Mouse (Mus musculus): ENCODE data around the gene D1Pas1.

Gene D1Pas1

DNA sequence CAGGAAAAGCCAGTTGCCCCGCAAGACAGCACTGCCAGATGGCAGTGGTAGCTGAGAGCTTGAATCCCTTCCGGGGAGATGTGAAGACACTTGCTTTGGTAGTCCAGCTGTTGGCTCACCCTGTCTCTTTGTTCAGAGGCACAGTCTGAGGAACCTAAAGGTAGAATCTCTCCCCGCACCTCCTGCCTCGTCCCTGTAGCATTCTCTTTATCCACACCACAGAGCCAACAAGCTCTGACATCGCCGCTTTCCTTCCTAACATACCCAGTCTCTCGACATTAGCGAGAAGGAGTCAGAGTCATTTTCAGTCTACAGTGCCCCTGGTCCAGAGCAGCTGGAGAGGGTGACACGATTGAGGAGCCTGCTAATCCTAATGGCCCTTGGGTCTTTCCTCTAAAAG is 18.9 kb downstream of the D1Pas1 start:
- in situ Hi-C loops (cut with MboI; ENCODE audit: low sequenced_read_pairs), result no loop called here

DNA sequence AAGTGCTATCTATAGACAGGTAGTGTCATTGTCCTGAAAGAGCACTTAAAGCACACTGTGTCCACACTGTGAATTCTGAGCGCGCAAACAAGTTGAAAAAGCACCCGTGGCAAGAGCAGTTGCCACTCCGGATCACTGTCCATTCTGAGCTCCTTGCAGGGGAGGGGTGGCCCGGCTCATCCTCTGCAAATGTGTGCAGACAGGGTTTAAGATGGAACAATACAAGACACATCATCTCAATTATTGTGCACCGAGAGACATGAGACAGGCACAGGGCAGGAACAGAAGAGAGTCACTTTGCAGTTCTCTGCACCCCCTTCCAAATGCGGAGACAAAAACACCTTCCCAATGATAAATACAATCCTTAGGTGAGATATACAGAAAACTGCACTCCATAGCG is 19.3 kb downstream of the D1Pas1 start:
- in situ Hi-C loops (cut with MboI; ENCODE audit: low sequenced_read_pairs), result no loop called here

DNA sequence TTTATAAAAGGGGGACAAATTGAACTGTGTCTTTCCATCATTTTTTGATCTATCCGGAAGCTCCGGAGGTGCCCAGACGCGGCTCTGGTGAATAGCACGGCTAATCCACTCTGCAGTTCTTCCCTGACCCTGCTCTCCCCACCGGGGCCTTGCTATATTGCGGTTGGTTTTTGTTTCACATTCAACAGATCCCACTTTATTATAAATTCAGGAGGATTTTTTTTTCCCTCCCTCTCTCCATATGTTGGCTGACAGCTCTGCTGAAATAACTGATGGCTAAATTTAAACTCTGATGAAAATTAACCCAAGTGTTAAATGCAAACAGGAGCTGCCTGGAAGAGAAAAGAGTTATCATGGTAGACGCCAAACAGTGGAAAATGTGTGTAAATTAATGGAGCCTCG is 21.1 kb downstream of the D1Pas1 start:
- in situ Hi-C loops (cut with MboI; ENCODE audit: low sequenced_read_pairs), result no loop called here

DNA sequence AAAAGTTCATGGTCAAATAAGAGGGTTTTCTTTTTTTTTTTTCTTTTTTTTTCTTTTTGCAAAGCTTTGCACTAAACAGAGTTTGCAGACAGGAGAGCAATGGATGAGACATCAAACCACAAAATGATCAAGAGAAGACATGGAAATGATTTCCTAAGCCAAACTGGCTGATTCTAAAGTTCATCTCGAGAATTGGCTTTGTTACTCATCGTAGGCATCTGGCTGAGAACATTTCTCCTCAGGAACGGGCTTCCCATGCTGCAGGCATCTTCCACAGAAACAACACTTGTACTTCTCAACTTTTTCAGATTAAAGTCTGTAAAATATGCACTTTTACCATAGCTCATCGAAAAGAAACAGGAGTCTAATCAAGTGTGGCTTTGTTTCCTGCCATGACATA is 21.6 kb downstream of the D1Pas1 start:
- in situ Hi-C loops (cut with MboI; ENCODE audit: low sequenced_read_pairs), result no loop called here

DNA sequence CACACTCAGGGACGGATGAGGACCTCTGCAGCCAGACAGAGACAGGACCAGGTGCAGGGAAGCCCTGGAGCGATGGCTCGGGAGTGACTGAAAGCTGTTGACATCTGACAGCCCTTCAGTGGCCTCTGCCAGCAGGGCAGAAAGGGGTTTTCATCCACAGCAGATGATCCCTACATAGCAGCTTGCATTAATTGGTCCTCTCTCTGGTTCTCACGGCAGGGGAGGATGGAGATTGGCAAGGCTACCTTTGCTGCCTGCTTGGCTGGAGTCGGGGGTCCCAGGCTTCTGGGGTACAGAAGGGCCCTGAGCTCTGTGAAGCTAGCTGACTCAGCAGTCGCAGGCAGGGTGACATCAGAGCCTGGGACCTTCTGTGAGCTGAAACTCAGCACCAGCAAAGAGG is 24.3 kb downstream of the D1Pas1 start:
- in situ Hi-C loops (cut with MboI; ENCODE audit: low sequenced_read_pairs), result no loop called here

DNA sequence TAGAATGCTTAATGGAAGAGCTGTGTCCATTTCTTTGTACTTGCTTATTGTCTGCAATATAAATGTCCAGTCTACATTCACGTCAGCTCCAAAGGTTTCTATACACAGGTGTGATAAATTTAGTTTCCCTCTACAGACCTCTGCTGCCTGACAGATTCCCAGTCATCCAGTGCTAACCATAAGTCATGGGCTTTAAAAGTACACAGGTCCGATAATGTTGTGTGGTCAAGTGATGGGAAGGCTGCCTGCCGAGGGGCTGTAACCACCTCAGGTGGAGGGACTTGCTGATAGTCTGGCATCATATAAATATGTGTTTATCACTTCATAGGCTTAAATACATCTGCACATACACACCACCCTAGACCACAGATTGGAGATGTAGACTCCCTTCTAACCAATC is 24.9 kb downstream of the D1Pas1 start:
- in situ Hi-C loops (cut with MboI; ENCODE audit: low sequenced_read_pairs), result no loop called here

DNA sequence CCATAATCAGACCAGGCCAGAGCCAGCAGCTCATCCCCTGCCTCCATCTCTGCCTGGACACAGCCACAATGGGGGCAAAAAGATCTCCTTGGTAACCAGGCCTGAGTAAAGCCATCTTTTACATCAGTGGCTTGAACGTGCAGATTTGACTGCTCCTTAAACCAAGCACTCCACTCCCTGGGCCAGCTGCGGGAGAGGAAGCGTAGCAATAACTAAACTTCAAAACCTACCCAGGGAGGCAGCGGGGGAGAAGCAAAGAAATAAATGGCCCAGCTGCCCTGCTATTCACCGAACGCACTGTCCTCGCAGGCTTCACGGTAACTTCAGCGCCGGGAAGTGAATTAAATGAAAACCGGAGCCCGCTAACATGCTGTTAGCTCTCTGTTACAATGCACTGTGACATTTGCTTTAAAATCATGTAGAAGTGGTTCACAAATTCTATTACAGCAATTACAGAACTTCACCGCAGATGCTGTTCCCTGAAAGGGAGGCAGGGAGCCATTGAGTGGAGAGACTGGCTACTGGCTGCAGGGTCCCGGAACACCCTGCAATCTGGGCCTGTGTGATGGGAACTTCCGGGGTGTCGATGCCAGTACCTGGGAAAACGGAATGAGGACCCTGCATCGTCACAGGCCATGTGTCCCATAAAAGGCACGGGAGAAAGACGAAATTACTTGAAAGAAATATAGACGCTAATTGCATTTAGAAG is 30.5 kb downstream of the D1Pas1 start:
- in situ Hi-C loops (cut with MboI; ENCODE audit: low sequenced_read_pairs), result no loop called here

DNA sequence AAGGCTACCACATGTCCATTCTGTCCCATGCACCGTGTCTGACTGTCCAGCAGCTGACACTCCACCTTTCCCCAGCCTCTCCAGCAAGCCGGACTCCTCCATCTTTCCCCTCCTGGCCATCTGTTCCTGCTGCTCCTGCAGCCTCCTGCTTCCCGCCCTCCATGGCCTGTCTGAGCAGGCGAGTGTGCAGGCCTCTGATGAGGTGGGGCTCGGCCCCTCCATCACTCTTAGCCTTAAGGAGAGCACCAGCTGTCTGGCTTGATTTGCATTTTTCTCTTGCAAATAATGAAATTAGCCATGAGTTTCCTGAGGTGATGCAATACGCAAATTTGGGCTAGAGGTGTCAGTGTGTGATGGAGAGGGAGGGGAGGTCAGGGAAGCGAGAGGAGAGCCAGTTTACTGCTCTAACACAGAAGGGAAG is 36.2 kb downstream of the D1Pas1 start:
- in situ Hi-C loops (cut with MboI; ENCODE audit: low sequenced_read_pairs), result no loop called here

DNA sequence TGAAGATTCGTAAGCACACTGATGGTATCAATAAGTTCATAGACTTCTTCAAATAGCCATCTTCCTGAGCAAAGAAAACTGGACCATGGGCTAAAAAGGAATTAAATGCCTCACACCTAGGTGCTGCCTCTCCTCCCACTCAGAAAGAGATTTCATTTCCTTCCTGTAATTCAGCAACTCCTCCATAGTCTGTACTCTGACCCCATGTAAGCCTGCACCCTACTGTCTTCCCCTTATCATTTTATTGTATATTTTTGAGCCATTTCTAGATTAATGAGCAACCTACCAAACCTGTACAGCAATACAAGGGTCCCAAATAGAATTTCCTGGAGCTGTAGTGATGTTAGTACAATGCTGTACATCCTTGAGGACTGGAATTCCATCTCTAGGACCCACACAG is 37.1 kb downstream of the D1Pas1 start:
- in situ Hi-C loops (cut with MboI; ENCODE audit: low sequenced_read_pairs), result no loop called here

DNA sequence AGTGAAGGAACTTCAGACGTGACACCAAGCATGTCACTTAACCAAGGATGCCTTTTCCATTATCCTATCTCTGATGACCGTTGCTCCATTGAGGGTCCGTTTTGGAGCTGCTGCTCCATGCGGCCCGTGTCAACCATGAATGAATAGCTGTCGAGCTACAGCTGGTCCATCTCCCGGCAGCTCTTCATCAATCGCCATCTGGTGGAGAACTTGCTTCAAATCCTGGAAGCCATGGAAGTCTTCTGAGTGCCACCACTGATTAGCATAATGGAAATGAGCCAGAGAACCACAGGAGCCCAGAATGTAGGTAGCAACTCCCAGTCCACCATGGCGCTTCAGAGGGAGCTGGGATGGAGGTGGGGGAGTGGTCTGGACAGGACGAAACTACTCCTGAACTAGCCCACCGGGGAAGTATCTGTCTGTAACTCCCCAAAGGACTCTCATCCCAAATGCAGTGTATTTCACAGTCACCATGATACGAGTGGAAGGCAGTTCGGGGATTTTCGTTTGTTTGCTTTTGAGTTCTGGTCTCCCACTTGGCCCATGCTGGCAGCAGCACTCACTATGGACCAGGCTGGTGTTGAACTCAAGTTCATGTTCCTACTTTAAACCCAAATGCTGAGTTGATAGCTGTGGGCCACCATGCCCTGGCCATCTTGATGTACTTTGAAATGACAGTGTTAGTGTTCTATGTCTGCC is 39.2 kb downstream of the D1Pas1 start:
- in situ Hi-C loops (cut with MboI; ENCODE audit: low sequenced_read_pairs), result no loop called here

DNA sequence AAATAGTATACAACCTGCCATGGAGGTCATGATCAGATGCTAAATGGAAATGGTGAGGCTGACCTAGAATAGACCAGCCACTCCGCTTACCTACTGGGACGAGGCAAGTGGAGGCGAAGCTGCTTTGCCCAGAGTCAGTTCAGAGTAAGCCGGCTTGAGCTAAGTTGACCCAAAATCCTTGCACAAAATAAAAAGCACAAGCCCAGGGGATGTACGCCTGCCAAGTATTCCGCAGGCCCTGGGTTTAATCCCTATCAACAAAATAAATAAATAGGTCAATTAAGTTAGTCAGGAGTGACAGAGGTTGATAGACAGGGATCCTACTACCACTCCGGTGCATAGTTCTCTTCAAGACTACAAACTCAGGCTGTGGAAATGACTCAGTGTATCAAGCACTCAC is 41.0 kb downstream of the D1Pas1 start:
- in situ Hi-C loops (cut with MboI; ENCODE audit: low sequenced_read_pairs), result no loop called here

DNA sequence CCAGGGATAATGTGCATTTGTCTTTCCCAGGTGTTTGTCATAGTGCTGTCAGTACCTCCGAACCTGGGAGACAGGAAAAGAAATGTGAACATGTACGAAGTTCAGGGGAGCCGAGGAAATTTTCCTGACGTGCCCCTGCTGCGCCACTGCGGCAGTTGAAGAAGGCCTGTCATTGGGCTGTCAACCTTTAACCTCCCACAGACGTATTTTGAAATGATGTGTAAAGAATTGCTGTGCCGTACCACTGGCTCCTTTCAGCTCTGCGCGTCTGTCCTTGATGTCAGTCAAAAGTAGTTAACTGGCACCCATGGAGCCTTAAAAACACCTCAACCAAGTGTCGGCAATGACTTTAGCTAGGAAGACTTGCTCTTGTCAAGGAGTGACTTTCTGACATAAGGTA is 42.9 kb downstream of the D1Pas1 start:
- in situ Hi-C loops (cut with MboI; ENCODE audit: low sequenced_read_pairs), result no loop called here

DNA sequence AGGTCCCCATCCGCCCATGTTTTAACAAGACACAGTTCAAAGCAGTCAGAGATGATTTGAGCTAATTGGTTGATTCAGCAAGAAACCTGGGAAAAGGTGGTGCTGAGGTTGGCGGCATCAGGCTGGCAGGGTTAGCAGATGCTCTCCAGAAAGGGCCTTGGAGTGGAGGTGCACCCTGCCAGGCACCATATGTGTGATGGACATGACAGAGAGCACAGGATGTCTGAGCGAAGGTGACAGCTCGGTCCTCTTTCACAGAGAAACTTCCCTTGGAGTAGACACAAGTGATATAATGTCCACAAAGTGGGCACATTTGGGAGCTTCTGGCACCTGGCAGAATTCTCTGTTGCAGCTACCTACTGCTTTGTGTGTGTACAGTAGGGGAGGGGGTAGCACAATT is 44.4 kb downstream of the D1Pas1 start:
- in situ Hi-C loops (cut with MboI; ENCODE audit: low sequenced_read_pairs), result no loop called here

DNA sequence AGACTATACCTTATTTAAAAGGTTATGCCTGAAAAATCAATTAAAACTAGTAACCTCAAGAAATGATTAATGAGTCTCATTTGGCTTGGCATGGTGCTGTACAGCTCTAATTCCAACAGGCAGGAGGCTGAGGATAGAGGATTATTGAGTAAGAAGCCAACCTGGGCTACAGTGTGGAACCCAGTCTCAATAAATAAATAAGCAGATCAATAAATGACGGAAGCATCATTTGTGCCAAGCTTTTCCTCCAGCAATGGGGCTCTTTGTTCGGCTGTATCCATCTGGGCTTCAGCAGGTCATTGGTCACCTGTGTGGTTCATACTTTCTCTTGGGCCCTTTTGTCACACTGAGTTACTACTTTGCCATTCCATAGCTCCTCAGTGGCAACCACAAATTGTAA is 46.9 kb downstream of the D1Pas1 start:
- in situ Hi-C loops (cut with MboI; ENCODE audit: low sequenced_read_pairs), result no loop called here

DNA sequence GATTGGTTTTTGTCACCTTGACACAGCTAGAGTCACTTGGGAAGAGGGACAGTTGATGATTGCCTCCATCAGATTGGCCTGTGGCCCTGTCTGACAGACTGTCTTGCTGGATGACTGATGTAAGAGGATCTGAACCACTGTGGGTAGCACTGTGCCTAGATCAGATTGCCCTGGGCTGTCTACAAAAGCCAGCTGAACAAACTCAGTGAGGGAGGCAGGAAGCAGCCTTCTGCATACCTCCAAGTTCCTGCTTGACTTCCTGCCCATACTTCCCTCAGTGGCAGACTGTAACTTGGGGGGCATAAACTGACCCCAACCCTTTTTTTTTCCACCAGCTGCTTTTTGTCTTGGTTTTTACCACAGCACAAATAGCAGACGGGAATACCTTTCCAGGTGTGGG is 48.5 kb downstream of the D1Pas1 start:
- in situ Hi-C loops (cut with MboI; ENCODE audit: low sequenced_read_pairs), result no loop called here

DNA sequence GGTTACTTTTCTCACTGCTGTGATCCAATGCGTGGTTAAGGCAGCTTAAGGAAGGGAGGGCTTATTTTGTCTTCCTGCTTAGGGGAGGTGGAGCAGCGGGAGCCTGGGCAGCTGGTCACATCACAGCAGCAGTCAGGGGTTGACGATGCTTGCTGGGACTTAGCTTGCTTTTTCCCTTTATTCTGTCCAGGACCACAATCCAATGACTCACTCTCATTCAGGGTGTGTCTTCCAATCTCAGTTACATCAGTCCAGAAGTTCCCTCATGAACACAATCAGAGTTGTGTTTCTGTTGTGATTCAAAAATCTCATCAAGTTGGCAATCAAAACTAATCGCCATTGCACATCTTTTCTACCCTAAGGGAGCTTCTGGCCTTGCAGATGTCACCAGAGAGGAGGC is 48.9 kb downstream of the D1Pas1 start:
- in situ Hi-C loops (cut with MboI; ENCODE audit: low sequenced_read_pairs), result no loop called here

DNA sequence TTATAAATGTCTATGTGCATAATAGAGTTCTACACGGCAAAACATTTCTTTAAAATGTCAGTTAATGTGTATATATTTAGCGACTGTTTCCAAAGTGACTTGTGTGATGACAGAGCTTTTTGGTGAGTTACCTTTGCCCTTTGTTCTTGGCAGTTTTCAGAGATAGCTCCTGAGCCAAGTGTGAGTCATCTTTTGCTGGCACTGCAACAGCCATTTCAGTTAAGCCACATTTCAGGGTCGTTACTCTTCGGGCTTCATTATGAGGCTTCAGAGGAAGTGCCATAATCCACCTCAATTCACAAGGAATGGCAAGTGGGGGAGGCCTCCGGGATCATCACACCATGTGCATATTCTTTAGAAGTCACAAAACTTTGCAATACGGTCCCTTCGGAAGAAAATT is 52.8 kb downstream of the D1Pas1 start:
- in situ Hi-C loops (cut with MboI; ENCODE audit: low sequenced_read_pairs), result no loop called here

All from CH12F3 (cell line).